Mouse (Mus musculus) liver, postnatal 0 days (tissue): ENCODE results near the gene Hoxd11.

Experiments used
- CTCF ChIP-seq: sonication (generic); IDR thresholded peaks from 2 replicates; pipeline ENCODE4 v1.5.1; 2016; ENCODE audit warnings: antibody characterized with exemption, low read depth
- EP300 ChIP-seq: IDR thresholded peaks from 2 replicates; pipeline ENCODE4 v1.6.1; 2016; ENCODE audit warnings: antibody characterized with exemption, low read depth, mild to moderate bottlenecking

DNA sequence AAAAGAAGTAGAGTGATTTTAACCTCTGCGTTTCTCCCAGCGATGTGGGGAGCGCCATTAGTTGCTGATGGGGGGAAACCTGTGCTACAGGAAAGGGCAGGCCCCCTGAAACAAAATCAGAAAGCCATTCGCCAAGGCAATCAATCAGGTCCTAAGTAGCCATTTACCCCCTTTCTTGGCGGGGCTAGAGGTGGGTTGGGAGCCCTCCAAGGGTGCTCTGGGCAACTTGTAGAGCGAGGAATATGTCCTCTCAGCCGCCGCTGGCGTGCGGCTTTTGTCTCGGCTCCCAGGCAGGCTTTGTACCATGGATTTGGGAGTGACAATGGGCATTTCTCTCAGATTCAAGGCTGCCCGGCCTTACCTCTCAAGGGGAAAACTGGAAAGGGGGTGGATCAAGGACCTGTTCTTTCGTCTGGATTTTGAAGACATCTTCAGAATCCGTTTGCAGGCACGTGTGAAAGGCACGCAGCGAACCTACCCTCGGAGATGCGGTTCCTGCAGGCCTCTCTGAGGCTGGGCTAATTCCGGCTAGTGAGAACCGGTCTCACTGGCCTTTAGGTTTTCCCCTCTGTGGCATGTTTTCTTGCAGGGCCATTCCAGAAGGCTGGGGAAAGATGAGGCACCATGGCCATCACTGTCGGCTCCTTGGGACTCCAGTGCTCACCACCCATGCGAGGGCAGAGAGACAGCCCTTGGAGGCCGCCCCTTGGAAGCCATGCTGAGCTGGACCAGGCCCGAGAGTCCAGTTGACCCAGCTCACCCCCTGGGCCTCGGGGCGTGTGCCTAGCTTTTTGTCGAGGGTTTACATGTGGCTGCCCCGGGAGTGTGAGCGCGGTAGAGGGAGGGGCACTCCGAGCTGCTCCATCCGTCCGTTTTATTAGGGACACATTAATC, 17.3 kb downstream of the Hoxd11 start:
- TF ChIP-seq CTCF (no peak), EP300 (no peak)
